Mouse (Mus musculus) megakaryocyte, embryonic 14.5 days (primary cell): ENCODE measurements around the gene Ncaph. TPM values are rescaled to one million over a fixed set of nuclear protein-coding genes. Genes with fewer than 3 reads are reported as not detected.
"Not testable (repeated sequence)": the region's sequence is repeated elsewhere in the genome, so short reads cannot be mapped to it uniquely, and the experiment has no call there.

Experiments used
- H3K27me3 ChIP-seq: replicated peaks from 2 replicates; pipeline ENCODE3; 2012; ENCODE audit warnings: inconsistent platforms
- H3K36me3 ChIP-seq: replicated peaks from 2 replicates; pipeline ENCODE3; 2012; ENCODE audit warnings: low read length, inconsistent platforms, mixed read lengths
- H3K4me1 ChIP-seq: 2 replicates; pipeline ENCODE4 v1.6.1; 2012; ENCODE audit warnings: inconsistent platforms
- H3K4me3 ChIP-seq: replicated peaks from 2 replicates; pipeline ENCODE3; 2012; ENCODE audit warnings: moderate library complexity, mild to moderate bottlenecking, inconsistent platforms
- H3K9me3 ChIP-seq: 2 replicates; pipeline ENCODE4 v1.6.1; 2012; ENCODE audit warnings: inconsistent platforms
- FLI1 ChIP-seq: IDR thresholded peaks from 2 replicates; pipeline ENCODE4 v1.6.1; 2012; ENCODE audit warnings: low read length, inconsistent platforms, mixed read lengths
- GATA1 ChIP-seq: IDR thresholded peaks from 3 replicates; pipeline ENCODE4 v1.6.1; 2012; ENCODE audit warnings: mixed read lengths, low read length, inconsistent platforms, borderline replicate concordance
- polyA plus RNA-seq: library from polyadenylated mRNA; stranded (reverse); fragments of >175 nt; gene quantifications from 2 replicates; pipeline ENCODE4 v1.2.3, GENCODE M21; 2012; ENCODE audit warnings: low replicate concordance; ENCODE audit not compliant: insufficient read depth

The Ncaph gene
- polyA plus RNA-seq, 1 experiment: 4.2 TPM

GRCm38 (mm10) chr2:127086235-127086634 lies 47.5 kb downstream of the Ncaph start:
- Histone ChIP-seq H3K9me3 (no peaks in the 10 kb centered on the region), H3K4me3 (no peak overlapping the region), H3K4me1 (peaks cover 42% of the 10 kb centered on the region), H3K27me3 (no peaks in the 10 kb centered on the region), H3K36me3 (peaks cover 67% of the 10 kb centered on the region)
- TF ChIP-seq GATA1: no peak
- no peak for TF ChIP-seq FLI1

GRCm38 (mm10) chr2:127080591-127081218 lies 53.0 kb downstream of the Ncaph start:
- Histone ChIP-seq H3K4me3 (no peak overlapping the region), H3K27me3 (no peaks in the 10 kb centered on the region), H3K4me1 (peaks cover 38% of the 10 kb centered on the region), H3K9me3 (no peaks in the 10 kb centered on the region), H3K36me3 (peaks cover 43% of the 10 kb centered on the region)
- TF ChIP-seq FLI1 (no peak), GATA1 (no peak)

GRCm38 (mm10) chr2:127079881-127080590 lies 53.7 kb downstream of the Ncaph start:
- Histone ChIP-seq H3K4me3 (peak overlapping the region; percentile 12), H3K9me3 (no peaks in the 10 kb centered on the region), H3K4me1 (peaks cover 34% of the 10 kb centered on the region), H3K36me3 (peaks cover 39% of the 10 kb centered on the region), H3K27me3 (no peaks in the 10 kb centered on the region)
- TF ChIP-seq FLI1: no peak
- no peak for TF ChIP-seq GATA1

- H3K9me3 ChIP-seq, H3K27me3 ChIP-seq, H3K4me3 ChIP-seq: not testable (repeated sequence)
- Histone ChIP-seq H3K4me1 (peaks cover 26% of the 10 kb centered on the region), H3K36me3 (peaks cover 37% of the 10 kb centered on the region)
Measured at GRCm38 (mm10) chr2:127079066-127079465, 54.7 kb downstream of the Ncaph start.

GRCm38 (mm10) chr2:127077611-127078010 lies 56.1 kb downstream of the Ncaph start:
- Histone ChIP-seq H3K9me3 (no peaks in the 10 kb centered on the region), H3K36me3 (peaks cover 32% of the 10 kb centered on the region), H3K27me3 (no peaks in the 10 kb centered on the region), H3K4me1 (peaks cover 25% of the 10 kb centered on the region), H3K4me3 (no peak overlapping the region)
- TF ChIP-seq GATA1 (no peak), FLI1 (no peak)

GRCm38 (mm10) chr2:127074116-127074515 lies 59.6 kb downstream of the Ncaph start:
- H3K4me3 ChIP-seq: no peak overlapping the region
- TF ChIP-seq GATA1: no peak
- no peak for TF ChIP-seq FLI1
- peaks cover 23% of the 10 kb centered on the region for H3K4me1 ChIP-seq
- no peaks in the 10 kb centered on the region for H3K9me3 ChIP-seq
- H3K27me3 ChIP-seq: no peaks in the 10 kb centered on the region
- peaks cover 8% of the 10 kb centered on the region for H3K36me3 ChIP-seq

GRCm38 (mm10) chr2:127070879-127071278 lies 62.9 kb downstream of the Ncaph start:
- peaks cover 30% of the 10 kb centered on the region for H3K4me1 ChIP-seq
- no peak for TF ChIP-seq FLI1
- H3K27me3 ChIP-seq: no peaks in the 10 kb centered on the region
- peaks cover 22% of the 10 kb centered on the region for H3K36me3 ChIP-seq
- peak overlapping the region; percentile 96 for H3K4me3 ChIP-seq
- H3K9me3 ChIP-seq: no peaks in the 10 kb centered on the region

GRCm38 (mm10) chr2:127070435-127070841 lies 63.3 kb downstream of the Ncaph start, which contains the start of gene Blvra:
Blvra (plus strand) TSS chr2:127070665.
- H3K4me1 ChIP-seq: peaks cover 30% of the 10 kb centered on the region
- no peak for TF ChIP-seq FLI1
- no peaks in the 10 kb centered on the region for H3K9me3 ChIP-seq
- H3K4me3 ChIP-seq: peak within 1 kb of the TSS; percentile 96
- peaks cover 26% of the 10 kb centered on the region for H3K36me3 ChIP-seq
- H3K27me3 ChIP-seq: no peaks in the 10 kb centered on the region

- peaks cover 30% of the 10 kb centered on the region for H3K4me1 ChIP-seq
- peak overlapping the region; percentile 96 for H3K4me3 ChIP-seq
- no peak for TF ChIP-seq GATA1
- no peak for TF ChIP-seq FLI1
- no peaks in the 10 kb centered on the region for H3K9me3 ChIP-seq
- peaks cover 30% of the 10 kb centered on the region for H3K36me3 ChIP-seq
- no peaks in the 10 kb centered on the region for H3K27me3 ChIP-seq
Measured at GRCm38 (mm10) chr2:127069781-127070434, 63.8 kb downstream of the Ncaph start.

- Histone ChIP-seq H3K4me3 (peak overlapping the region; percentile 73), H3K27me3 (no peaks in the 10 kb centered on the region)
- no peak for TF ChIP-seq FLI1
- TF ChIP-seq GATA1: no peak
Measured at GRCm38 (mm10) chr2:127068806-127069205, 64.9 kb downstream of the Ncaph start.

More at GRCm38 (mm10) chr2:127068806-127069205, 64.9 kb downstream of the Ncaph start:
- Histone ChIP-seq H3K9me3 (no peaks in the 10 kb centered on the region), H3K36me3 (peaks cover 26% of the 10 kb centered on the region), H3K4me1 (peaks cover 30% of the 10 kb centered on the region)
